Mouse (Mus musculus) brain, embryonic 14.5 days (tissue): ENCODE results near the gene Gm28635. TPM values are rescaled to one million over a fixed set of nuclear protein-coding genes. Genes with fewer than 3 reads are reported as not detected.
A peak's percentile ranks its signal among the peaks of the same experiment; 100 is the strongest.

ENCODE experiments used
- DNase-seq: peaks from one replicate; pipeline ENCODE4 v3.0.0-alpha.2; 2011; ENCODE audit warnings: low read depth
- CTCF ChIP-seq: fragments of 200-500 bp; IDR thresholded peaks from 2 replicates; pipeline ENCODE4 v1.5.1; 2012; ENCODE audit warnings: inconsistent platforms, mild to moderate bottlenecking, moderate library complexity, borderline replicate concordance; ENCODE audit not compliant: insufficient read depth, insufficient read length; ENCODE audit errors: extremely low read depth
- POLR2A ChIP-seq: fragments of 200-500 bp; IDR thresholded peaks from 2 replicates; pipeline ENCODE4 v1.6.1; 2012; ENCODE audit warnings: mild to moderate bottlenecking, inconsistent platforms, borderline replicate concordance; ENCODE audit not compliant: poor library complexity, insufficient read depth, insufficient read length, severe bottlenecking; ENCODE audit errors: extremely low read depth
- polyA plus RNA-seq: library from polyadenylated mRNA; depleted of rRNA; stranded (reverse); fragments of >200 nt; gene quantifications from 2 replicates; pipeline ENCODE4 v1.2.3, GENCODE M21; 2012; rRNA removed

Gene Gm28635
- polyA plus RNA-seq, 1 experiment: 0.03 TPM

DNA sequence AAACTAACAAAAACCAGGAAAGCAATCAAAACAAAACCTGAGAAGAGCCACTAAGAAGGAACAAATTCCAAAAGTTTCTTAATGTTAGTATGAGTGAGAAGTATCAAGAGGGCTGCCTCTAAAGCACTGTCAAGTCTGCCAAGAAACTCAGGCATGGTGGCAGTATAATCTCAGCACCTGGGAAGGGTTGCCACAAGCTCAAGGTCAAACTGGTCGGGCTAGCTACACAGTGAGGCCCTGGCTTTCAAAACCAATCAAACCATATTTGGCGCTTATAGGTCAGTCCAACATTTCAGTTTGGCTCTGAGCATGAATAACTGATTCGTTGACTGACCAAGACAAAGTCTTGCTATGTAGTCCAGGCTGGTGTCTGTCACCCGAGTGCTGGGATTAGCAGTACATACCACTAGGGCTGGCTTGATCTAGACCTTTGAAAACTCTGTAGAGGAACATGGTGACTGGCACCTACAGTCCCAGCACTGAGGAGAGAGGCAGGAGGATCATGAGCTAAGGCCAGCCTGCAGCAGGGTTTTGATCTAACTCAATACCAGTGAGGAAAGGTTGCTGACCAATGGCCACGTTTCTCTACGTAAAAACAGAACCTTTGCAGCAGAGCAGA lies 78.5 kb downstream of the Gm28635 start:
- no peak for TF ChIP-seq CTCF
- no peak for TF ChIP-seq POLR2A
- no peak for DNase-seq

DNA sequence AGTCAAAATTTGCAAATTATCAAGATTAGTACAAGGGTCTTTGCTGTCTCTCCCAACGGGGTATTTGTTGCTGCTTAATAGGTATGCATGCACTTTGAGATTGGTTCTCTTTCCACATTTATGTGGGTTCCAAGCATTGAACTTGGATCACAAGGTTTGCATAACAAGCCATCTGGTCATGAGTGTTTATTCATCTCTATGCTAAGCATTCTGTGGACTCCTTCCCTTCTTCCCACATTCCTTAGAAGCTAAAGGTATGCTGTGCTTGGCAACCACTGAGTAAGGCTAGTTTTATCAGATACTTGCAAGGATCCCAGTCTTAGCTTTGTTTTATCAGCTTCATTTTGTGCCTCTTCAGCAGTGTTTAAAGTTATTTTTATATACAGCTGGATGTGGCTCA lies 80.7 kb downstream of the Gm28635 start:
- TF ChIP-seq CTCF (no peak), POLR2A (no peak)

DNA sequence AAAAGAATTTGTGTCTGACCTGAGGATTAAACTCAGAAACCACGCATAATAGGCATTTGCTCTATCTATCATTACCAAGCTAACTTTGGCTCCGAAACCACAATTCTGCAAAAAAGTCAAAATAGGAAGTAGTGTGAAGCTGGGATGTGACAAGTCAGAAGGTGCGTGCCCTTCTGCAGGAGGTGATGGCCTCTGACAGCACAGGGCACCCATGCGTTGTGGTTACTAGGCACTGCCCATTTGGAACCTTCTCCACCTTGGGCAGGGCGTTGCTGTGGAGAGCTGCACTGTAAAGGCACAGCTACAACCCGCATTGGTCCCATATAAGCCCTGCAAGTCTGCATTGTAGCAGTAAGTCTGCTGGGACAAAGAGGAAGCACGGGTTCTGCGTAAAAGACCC lies 85.0 kb downstream of the Gm28635 start:
- no peak for DNase-seq
- TF ChIP-seq POLR2A (no peak), CTCF (no peak)

More for the DNA sequence above, 80.7 kb downstream of the Gm28635 start:
- DNase-seq: no peak

DNA sequence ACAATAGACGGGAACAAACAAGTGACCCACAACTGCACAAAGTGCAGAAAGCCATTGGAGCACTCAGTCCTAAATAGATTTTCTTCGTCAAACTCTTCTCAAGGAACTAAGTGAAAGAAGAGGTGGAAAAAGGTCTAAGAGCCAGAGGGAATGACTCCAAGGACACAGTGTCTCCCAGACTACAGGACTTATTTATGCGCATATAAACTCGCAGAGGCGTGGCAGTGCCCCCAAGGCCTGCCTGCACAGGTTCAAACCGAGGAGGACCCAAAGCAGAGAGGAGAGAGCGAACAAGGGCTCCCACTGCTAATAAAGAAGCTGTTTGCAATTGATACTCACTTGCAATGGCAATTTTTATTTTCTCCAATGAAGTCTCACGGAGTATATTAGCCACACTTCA lies 92.1 kb downstream of the Gm28635 start:
- TF ChIP-seq POLR2A (no peak), CTCF (no peak)
- no peak for DNase-seq

DNA sequence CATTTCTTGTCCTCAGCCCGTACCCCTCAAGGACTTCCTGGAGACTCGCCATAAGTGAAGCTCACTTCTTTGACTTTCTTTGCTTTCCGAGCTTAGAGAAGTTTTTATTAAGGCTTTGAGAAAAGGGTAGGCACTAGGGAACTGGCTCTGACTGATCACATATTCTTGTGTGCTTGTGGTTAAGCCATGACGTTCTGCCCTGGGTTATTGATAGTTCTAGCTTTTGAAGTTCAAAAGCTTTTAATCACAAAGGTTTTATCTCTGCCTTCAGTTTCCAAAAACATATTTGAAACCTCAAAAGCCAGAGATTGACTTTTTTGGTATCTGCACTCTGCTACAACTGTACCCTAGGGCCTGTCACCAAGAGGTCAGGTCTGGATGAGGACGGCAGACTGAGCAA lies 95.6 kb downstream of the Gm28635 start:
- DNase-seq: no peak
- no peak for TF ChIP-seq CTCF

DNA sequence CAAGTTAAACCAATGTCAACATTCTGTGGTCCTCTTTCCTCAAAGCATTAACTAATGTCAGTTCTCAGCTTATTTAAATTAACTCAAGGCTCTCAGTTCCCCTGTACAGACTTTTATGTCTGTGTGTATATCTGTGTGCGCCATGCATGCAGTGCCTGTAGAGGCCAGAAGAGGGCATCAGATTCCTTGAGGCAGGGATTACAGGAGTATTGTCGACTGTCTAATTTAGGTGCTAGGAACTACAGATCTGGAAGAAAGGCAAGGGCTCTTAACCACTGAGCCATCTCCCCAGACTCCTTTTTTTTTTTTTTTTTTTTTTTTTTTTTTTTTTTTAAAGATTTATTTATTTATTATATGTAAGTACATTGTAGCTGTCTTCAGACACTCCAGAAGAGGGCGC lies 96.6 kb downstream of the Gm28635 start:
- TF ChIP-seq CTCF (peak; percentile 34; the same call in 1 of the 2 replicates), POLR2A (no peak)
- DNase-seq: no peak

DNA sequence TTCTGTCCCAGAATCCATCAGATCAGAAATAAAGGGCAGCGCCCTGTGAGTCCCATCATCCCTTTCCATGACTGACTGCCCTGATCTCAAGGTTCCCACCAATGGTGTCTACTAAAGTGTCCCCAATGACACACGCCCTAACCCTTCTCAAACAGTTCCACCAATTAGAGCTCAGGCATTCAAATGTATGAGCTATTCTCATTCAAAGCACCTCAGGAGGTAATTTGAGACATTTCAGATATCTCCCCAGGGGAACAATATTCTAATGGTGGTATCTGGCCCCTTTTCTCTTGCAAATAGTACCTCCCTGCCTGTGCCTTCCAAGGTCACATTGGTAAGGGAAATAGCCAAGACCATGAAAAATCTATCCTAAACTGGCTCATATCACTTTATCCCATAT lies 98.5 kb downstream of the Gm28635 start:
- no peak for TF ChIP-seq POLR2A
- TF ChIP-seq CTCF: no peak
- DNase-seq: no peak

DNA sequence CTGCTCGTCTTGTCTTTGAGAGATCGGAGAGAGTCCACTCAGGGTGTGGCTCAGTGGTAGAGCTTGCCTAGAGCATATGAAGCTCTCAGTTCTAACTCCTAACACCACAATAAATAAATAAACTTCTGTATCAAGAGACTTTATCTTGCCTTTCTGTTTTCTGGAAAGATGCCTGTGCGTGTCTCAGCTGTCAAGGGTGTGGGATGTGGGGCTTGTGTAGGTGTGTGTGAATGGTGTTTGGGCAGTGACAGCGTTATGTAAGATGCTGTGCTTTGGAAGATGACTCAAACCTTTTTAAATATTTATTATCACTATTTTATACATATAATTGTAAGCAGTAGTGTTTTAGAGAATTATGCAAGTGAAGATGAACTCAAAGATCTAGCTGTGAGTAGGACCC lies 103.7 kb downstream of the Gm28635 start:
- DNase-seq: no peak
- no peak for TF ChIP-seq POLR2A
- TF ChIP-seq CTCF: no peak

DNA sequence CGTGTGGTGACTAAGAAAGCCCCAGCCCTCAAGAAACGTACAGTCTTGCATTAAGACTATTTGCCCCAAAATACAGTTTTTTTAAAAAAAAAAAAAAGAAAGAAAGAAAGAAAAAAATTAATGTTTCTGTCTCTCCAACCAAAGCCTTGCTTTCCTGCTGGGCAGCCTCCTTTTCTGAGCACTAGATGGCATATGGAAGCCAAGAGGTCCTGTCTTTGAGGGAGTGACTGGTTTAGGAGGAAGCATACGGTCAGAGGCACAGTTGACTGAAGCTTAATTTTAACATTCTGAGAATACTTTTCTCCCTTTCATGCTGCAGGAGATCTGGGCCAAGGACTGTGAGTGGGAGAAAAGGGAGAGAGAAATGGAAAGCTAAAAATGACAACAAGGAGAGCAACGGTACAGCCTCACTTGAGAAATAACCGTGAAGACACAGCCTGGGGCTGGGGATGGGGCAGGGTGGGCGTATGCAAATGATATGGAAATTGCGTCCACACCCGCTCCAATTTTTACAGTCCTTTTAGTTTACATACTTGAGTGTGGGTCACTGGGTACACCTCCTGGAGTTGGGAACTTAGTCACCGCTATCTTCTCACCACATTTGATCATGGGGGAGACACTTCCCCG lies 120.8 kb downstream of the Gm28635 start:
- TF ChIP-seq POLR2A (no peak), CTCF (peak; percentile 29; the same call in 1 of the 2 replicates)
- peak; percentile 18 for DNase-seq

Other genes starting within 250 kb of the Gm28635 start
- 9.1 and 12.3 TPM in 2 replicates for gene Tfpi, start 201.3 kb downstream of the Gm28635 start, polyA plus RNA-seq
- 78.6 and 86.7 TPM in 2 replicates for gene Ctnnd1, start 27.3 kb downstream of the Gm28635 start, polyA plus RNA-seq
- gene Btbd18, start 19.0 kb downstream of the Gm28635 start, polyA plus RNA-seq: not detected in 2 replicates
- gene Selenoh, start 7.3 kb downstream of the Gm28635 start, polyA plus RNA-seq: 193 and 319 TPM in 2 replicates
- 33.6 and 40.1 TPM in 2 replicates for gene Med19, start 361 bp upstream of the Gm28635 start, polyA plus RNA-seq
- 129 and 170 TPM in 2 replicates for gene Tmx2, start 1.1 kb upstream of the Gm28635 start, polyA plus RNA-seq
- gene Zdhhc5, start 37.1 kb upstream of the Gm28635 start, polyA plus RNA-seq: 34.8 and 35.4 TPM in 2 replicates
- gene Clp1, start 49.3 kb upstream of the Gm28635 start, polyA plus RNA-seq: 15.8 and 21.4 TPM in 2 replicates
- 41.7 and 61.5 TPM in 2 replicates for gene Ypel4, start 56.0 kb upstream of the Gm28635 start, polyA plus RNA-seq
- gene Gm19426, start 65.6 kb upstream of the Gm28635 start, polyA plus RNA-seq: 6.8 and 7.6 TPM in 2 replicates
- 22.5 and 29.6 TPM in 2 replicates for gene Serping1, start 97.4 kb upstream of the Gm28635 start, polyA plus RNA-seq
- gene Ube2l6, start 120.8 kb upstream of the Gm28635 start, polyA plus RNA-seq: 12.2 and 13.8 TPM in 2 replicates
- gene Smtnl1, start 144.6 kb upstream of the Gm28635 start, polyA plus RNA-seq: not detected in 2 replicates
- 62.7 and 80.6 TPM in 2 replicates for gene Timm10, start 149.0 kb upstream of the Gm28635 start, polyA plus RNA-seq
- 3.4 and 5.9 TPM in 2 replicates for gene Slc43a1, start 160.8 kb upstream of the Gm28635 start, polyA plus RNA-seq
- gene Rtn4rl2, start 208.7 kb upstream of the Gm28635 start, polyA plus RNA-seq: 18.3 and 32.2 TPM in 2 replicates